Mouse (Mus musculus): ENCODE measurements around the gene Cacna1g. TPM values are rescaled to one million over a fixed set of nuclear protein-coding genes. Genes with fewer than 3 reads are reported as not detected.

The Cacna1g gene
- polyA plus RNA-seq, 1 experiment from 2014 or later = 79.1 TPM

DNA sequence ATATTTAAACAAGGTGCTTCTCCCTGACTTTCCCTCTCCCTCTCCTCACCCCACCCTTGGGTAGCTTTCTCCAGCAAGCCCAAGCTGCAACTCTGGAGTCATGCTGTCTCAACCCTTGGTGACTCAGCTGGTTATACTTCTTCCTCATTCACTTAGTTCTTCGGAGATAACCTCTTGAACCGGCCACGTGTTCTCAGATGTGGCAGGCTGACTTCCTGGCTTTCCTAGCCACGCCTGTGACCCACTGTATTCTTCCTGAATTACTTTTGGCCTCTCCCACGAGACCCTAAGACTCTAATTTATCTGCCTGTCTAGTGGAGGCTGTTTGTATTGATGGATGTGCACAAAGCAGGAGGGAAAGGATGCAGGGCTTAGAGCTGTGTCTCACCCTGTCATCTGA is 103.2 kb downstream of the Cacna1g start:
- ATAC-seq (no peak), DNase-seq (ENCODE audit: low read depth, low spot score) (no peak)
- in situ Hi-C loops (cut with MboI; ENCODE audit: low pct_unique_long_range_greater_than_20kb) = no loop called here
- H3K27me3 ChIP-seq = no peaks in the 10 kb centered on the region
- no peak for TF ChIP-seq CTCF (IDR thresholded peaks at IDR 0.05)
- ChIA-PET CTCF (no interaction called here), POLR2A (interaction anchor here (0.7 kb wide), 1 partner anchor 18 kb away, joined by 3 read pairs; no protein-coding TSS in a partner anchor)

DNA sequence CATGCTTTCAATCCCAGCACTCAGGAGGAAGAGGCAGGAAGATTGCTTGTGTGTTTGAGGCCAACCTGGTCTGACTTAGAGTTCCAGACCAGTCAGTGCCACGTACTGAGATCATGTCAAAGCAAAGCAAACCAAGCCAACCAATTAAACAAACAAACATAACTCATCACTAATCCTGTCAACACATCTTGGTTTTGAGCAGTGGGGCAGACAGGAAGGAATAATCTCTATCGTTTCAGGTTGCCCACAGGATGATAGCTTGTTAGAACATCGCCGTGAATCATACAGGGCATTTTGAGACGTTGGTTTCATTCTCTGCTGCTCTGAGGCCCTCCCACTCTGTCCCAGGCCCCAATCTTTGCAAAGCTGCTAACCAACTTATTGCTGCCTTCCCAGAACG is 104.0 kb downstream of the Cacna1g start:
- POLR2A ChIA-PET = interaction anchor here (0.7 kb wide), 1 partner anchor 17 kb away, joined by 3 read pairs; no protein-coding TSS in a partner anchor

DNA sequence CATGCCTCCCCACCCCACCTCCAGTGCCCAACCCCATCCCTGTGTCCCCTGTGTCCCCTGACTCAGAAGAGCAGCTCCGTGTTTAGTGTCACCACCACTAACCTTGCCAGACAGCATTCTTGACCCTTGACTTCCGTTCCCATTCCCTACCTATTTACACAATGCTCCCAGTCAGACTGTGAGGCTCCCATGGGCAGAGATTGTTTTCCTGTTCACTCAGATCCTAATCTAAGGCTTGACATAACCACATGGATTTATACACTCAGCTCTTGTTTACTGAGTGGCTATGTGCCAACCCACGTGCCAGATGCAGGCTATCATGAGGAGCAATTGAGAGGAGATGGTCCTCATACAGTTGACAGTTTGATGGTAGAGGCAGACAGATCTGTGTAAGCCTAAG is 108.7 kb downstream of the Cacna1g start:
- POLR2A ChIA-PET = interaction anchor here (0.7 kb wide), 1 partner anchor 34 kb away, joined by 3 read pairs; no protein-coding TSS in a partner anchor
- DNase-seq (ENCODE audit: low read depth, low spot score) = no peak
- ATAC-seq = no peak

More for the DNA sequence above, 104.0 kb downstream of the Cacna1g start:
- in situ Hi-C loops (cut with MboI; ENCODE audit: low pct_unique_long_range_greater_than_20kb) = no loop called here
- CTCF ChIA-PET = no interaction called here
- TF ChIP-seq CTCF (IDR thresholded peaks at IDR 0.05) = no peak
- no peak for ATAC-seq
- no peaks in the 10 kb centered on the region for H3K27me3 ChIP-seq
- no peak for DNase-seq (ENCODE audit: low read depth, low spot score)

DNA sequence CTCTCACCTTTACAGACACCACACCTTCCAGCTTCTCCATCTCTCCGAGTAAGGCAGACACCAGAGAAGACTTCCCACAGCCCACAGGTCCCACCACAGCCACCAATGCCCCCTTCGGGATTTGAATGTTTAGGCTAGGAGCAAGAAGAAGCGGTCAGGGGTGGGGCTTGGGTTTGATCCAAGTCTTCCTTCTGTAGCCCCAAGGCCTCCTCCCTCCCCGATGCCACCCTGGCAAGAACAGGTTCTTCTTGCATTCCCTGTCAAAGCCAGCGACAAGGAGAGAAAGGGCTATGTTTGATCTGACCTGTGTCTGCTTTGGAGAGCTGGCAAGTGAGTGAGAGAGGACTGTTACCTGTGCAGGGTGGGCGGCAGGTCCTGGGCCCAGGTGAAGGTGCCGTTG is 110.3 kb downstream of the Cacna1g start:
- no peak for TF ChIP-seq CTCF (IDR thresholded peaks at IDR 0.05)
- H3K27me3 ChIP-seq = no peaks in the 10 kb centered on the region
- ChIA-PET CTCF (interaction anchor here (1.2 kb wide), 1 partner anchor 41 kb away, joined by 3 read pairs; no protein-coding TSS in a partner anchor), POLR2A (interaction anchor here (0.6 to 1.2 kb wide), 2 partner anchors 17 to 117 kb away, joined by 3 read pairs; no protein-coding TSS in a partner anchor)
- no peak for ATAC-seq
- no peak for DNase-seq (ENCODE audit: low read depth, low spot score)
- in situ Hi-C loops (cut with MboI; ENCODE audit: low pct_unique_long_range_greater_than_20kb) = no loop called here

More for the DNA sequence above, 108.7 kb downstream of the Cacna1g start:
- H3K27me3 ChIP-seq = no peaks in the 10 kb centered on the region
- in situ Hi-C loops (cut with MboI; ENCODE audit: low pct_unique_long_range_greater_than_20kb) = no loop called here
- TF ChIP-seq CTCF (IDR thresholded peaks at IDR 0.05) = no peak
- CTCF ChIA-PET = no interaction called here

DNA sequence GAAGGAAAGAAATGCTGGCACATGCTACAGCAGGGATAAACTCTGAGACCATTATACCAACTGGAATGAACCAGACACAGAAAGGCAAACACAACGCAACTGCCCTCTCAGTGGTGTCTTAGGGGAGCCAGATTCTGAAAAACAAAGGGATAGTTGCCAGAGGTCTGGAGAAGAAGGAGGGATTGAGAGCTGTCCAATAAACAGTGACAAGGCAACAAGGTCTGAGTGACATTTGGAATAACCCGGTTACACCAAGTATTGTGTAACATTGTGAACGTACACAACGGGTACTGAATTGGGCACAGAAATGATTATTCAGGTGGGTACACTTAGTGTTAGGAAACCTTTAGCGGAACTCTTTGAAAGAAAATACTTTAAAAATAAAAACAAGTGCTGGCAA is 111.9 kb downstream of the Cacna1g start:
- in situ Hi-C loops (cut with MboI; ENCODE audit: low pct_unique_long_range_greater_than_20kb) = no loop called here
- ATAC-seq = no peak
- CTCF ChIA-PET = no interaction called here
- TF ChIP-seq CTCF (IDR thresholded peaks at IDR 0.05) = no peak
- H3K27me3 ChIP-seq = no peaks in the 10 kb centered on the region
- DNase-seq (ENCODE audit: low read depth, low spot score) = no peak
- POLR2A ChIA-PET = no interaction called here

DNA sequence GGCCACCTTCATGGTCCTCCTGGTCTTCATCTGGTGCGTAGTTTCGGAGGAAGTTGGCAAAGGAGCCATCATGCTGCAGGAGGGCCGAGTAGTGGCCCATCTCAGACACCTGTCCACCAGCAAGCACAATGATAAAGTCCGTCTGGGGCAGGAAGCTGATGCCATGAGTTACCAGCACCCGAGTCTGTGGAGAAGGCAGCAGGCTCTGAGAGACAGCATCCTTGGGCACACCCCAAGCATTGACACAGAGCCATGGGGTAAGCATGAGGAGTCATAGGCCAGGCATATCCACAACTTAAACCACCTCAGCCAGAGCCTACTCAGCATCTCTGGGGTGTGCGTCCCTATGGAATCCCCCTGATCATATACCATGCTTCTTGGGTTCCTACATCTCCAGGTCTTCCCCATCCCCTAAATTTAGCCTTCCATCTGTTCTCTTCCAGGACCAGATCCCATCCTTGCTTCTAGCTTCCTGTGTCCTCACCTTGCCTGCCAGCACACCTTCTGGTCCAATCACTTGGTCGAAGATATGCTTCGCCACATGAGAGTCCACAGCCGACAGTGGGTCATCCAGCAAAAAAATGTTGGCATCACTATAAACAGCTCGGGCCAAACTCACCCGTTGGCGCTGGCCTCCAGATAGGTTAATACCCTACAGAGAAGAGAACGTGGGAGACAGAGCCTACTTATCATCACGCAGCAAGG is 112.7 kb downstream of the Cacna1g start:
- TF ChIP-seq CTCF (IDR thresholded peaks at IDR 0.05) = no peak
- in situ Hi-C loops (cut with MboI; ENCODE audit: low pct_unique_long_range_greater_than_20kb) = no loop called here
- ChIA-PET CTCF (no interaction called here), POLR2A (no interaction called here)
- H3K27me3 ChIP-seq = no peaks in the 10 kb centered on the region
- ATAC-seq (no peak), DNase-seq (ENCODE audit: low read depth, low spot score) (no peak)

DNA sequence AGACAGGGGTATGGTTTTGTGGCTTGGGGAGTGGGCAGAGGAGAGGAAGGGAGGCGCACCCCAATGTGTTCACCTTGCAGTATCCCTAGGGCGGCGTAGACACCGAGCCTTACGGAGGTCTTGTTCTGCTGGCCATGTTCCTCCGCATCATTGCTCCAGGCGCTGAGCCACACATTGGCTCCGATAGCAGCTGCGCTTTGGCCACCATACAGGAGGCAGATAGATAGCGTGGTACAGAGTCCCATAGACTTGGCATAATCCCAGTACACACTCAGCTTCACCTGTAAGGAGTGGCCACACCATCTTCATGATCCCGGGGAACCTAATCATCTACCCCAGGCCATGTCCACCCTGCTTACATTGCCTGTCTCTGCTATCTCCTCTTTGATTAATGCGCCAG is 114.8 kb downstream of the Cacna1g start:
- in situ Hi-C loops (cut with MboI; ENCODE audit: low pct_unique_long_range_greater_than_20kb) = loop anchor here (5.0 kb wide), 1 partner anchor 38 kb away; no protein-coding TSS in a partner anchor

More for the DNA sequence above, 114.8 kb downstream of the Cacna1g start:
- DNase-seq (ENCODE audit: low read depth, low spot score) = no peak
- H3K27me3 ChIP-seq = no peaks in the 10 kb centered on the region
- ChIA-PET POLR2A (no interaction called here), CTCF (interaction anchor here (1.3 kb wide), 2 partner anchors 7 to 10 kb away, joined by 3 to 6 read pairs; no protein-coding TSS in a partner anchor)
- no peak for TF ChIP-seq CTCF (IDR thresholded peaks at IDR 0.05)
- ATAC-seq = no peak

Other genes with a start within 250 kb of the Cacna1g start
- 0.08 TPM for gene Wfikkn2, start 228.2 kb downstream of the Cacna1g start, polyA plus RNA-seq (2021)
- gene Gm21885, start 192.3 kb downstream of the Cacna1g start, polyA plus RNA-seq (2021) = not detected
- 96.3 TPM for gene Luc7l3, start 152.2 kb downstream of the Cacna1g start, polyA plus RNA-seq (2021)
- gene Ankrd40, start 146.2 kb downstream of the Cacna1g start, polyA plus RNA-seq (2021) = 102 TPM
- gene Abcc3, start 81.2 kb downstream of the Cacna1g start, polyA plus RNA-seq (2021) = 0.64 TPM
- 0.27 TPM for gene Spata20, start 12.0 kb upstream of the Cacna1g start, polyA plus RNA-seq (2021)
- gene Epn3, start 25.8 kb upstream of the Cacna1g start, polyA plus RNA-seq (2021) = 48.0 TPM
- gene Mycbpap, start 47.5 kb upstream of the Cacna1g start, polyA plus RNA-seq (2021) = 1.3 TPM
- 11.4 TPM for gene Rsad1, start 75.1 kb upstream of the Cacna1g start, polyA plus RNA-seq (2021)
- gene Chad, start 90.8 kb upstream of the Cacna1g start, polyA plus RNA-seq (2021) = 0.04 TPM
- 6.5 TPM for gene Acsf2, start 127.7 kb upstream of the Cacna1g start, polyA plus RNA-seq (2021)
- 157 TPM for gene Lrrc59, start 155.6 kb upstream of the Cacna1g start, polyA plus RNA-seq (2021)
- 54.1 TPM for gene Mrpl27, start 179.6 kb upstream of the Cacna1g start, polyA plus RNA-seq (2021)
- 6.9 TPM for gene Eme1, start 179.8 kb upstream of the Cacna1g start, polyA plus RNA-seq (2021)
- gene Xylt2, start 203.3 kb upstream of the Cacna1g start, polyA plus RNA-seq (2021) = 34.5 TPM
- not detected for gene Gm11541, start 230.3 kb upstream of the Cacna1g start, polyA plus RNA-seq (2021)